Mouse (Mus musculus) T-cell, adult 2 months (primary cell): ENCODE measurements around the gene Pdk3.

ENCODE experiments used
- DNase-seq: peaks from one replicate; pipeline ENCODE4 v3.0.0; 2022; ENCODE audit warnings: low spot score

Gene Pdk3

DNA sequence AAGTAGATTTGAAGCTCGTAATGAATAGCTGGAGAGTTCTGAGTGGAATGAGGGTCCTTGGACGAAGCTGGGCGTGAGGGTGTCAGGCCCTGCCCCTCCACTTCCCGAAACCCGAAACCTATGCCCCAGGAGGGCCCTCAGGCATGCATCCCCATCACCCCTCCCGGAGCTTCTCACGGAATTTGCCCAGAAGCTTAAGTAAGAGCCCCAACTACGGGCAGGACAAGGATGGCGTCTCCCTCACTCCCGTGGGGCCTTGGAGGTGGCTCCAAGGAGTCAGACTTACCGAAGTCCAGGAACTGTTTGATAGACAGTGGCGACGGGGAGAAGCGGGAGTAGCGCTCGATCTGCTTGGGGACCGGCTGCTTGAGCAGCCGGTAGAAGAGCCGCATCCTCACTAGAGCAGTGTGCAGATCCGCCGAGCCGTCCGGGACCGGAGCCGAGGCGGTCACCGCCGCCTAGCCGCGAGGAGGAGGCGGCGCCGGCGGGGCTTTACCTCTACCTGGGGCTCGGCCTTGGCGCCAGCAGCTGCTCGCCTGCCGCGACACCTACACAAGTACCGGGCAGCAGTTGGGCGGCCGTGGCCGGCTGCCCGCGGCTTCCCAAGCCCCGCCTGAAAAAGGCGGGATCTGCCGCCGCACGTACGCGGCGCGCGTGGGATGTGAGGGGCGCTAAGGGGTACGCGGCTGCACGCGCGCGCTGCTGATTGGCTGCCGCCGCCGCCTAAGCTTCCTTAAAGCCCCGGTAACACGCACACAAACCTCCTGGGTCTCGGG, at the start of gene Pdk3:
Gene Pdk3 (minus strand): TSS at position 641 of the 776 bp plus-strand sequence.
- peak; percentile 70 for DNase-seq

DNA sequence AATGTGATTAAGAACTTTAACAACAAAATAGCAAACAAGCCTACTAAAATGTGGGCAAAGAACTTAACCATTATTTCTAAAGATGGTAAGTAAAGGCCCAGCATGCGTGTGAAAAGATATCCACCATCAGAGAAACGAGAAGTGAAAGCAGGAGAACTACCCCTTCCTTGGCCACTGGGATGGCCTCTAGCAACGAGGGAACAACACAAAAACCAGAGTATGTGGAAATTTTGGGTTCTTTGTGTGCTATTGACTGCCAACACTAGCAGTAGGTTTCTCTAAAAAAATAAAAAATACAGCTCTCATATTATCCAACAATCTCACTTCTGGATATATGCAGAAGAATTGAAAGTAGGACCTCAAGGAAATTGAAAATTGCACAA, 45.6 kb upstream of the Pdk3 start:
- no peak for DNase-seq

GRCm38 (mm10) chrX:93876981-93877633, 45.1 kb upstream of the Pdk3 start:
- no peak for DNase-seq

DNA sequence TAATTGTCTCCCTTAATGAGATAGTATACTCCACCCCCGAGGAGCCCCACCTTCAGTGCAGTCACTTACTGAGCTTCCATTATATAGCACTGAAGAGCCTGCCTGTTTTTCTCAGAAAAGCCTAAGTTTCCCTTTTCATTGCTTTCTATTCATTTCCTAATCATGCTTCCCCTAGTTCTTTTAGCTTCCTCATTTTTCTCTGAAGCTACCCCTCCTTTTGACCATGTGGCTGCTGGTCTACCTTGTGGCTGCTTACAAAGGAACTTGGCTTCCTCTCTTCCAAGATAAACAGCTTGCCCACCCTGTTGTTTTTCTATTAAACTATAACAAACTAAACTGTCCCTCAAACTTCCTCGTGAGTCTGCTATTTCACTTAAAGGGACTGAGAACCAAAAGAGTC, 31.4 kb upstream of the Pdk3 start:
- no peak for DNase-seq

- no peak for DNase-seq
Observed at GRCm38 (mm10) chrX:93862525-93863086, 30.6 kb upstream of the Pdk3 start.

DNA sequence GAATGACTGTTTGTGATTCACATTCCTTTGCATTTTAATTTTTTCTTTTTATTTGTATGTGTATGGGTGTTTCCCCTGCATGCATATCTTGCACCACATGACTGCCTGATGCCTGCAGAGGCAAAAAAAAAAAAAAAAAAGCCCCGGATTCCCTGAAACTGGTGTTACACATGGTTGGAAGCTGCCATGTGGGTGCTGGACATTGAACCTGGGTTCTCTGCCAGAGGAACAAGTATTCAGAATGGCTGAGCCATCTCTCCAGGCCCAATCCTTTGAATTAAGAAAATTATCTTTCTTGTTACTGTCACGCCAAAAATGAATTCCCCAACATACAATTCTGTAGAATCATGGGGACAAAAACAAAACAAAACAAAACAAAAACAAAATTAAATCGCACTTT, 25.8 kb upstream of the Pdk3 start:
- no peak for DNase-seq

DNA sequence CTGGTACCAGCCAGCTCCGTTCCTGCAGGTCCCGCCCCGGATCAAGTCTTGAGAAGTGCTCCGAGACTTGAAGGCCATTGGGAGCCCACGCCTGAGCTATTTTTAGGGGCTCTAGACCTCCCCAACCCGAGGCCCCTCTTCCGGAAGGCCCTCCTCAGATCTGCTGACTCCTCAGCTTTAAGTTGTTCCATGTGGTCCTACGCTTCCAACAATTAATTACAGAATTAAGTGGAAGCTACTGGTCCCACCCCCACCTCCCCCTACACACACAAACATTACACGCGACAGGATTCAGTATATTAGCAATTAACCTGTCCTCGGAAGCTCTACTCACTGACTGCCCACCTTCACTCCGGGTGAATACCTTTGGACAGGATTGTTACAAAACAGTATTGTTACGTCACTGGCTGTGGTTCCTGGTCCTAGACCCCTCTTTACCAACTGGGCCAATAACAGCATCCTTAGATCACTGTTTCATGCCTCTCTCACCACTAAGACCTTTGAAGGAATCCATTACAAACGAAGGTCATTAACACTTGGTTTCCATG, 410 bp upstream of the Pdk3 start:
- DNase-seq = no peak

DNA sequence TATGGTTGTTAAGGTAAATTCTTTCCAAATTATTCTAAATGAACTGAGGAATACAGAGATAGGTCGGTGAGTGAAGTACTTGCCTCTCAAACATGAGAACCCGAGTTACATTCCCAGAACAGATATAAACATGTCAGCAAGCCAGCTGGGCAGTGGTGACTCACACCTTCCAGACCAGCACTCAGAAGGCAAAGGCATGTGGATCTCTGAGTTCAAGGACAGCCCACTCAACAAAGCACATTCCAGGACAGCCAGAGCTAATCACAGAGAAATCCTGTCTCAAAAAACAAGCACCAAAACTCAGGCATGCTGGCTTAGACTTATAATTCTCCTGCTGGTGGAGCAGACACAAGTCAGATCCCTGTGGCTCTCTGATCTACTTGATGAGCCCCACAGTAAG, 6.2 kb downstream of the Pdk3 start:
- no peak for DNase-seq

GRCm38 (mm10) chrX:93808040-93808439, 24.0 kb downstream of the Pdk3 start:
- no peak for DNase-seq

GRCm38 (mm10) chrX:93793168-93793567, 38.8 kb downstream of the Pdk3 start:
- peak; percentile 43 for DNase-seq

GRCm38 (mm10) chrX:93789562-93789961, 42.4 kb downstream of the Pdk3 start:
- DNase-seq = no peak

GRCm38 (mm10) chrX:93760770-93761169, 71.2 kb downstream of the Pdk3 start:
- no peak for DNase-seq

GRCm38 (mm10) chrX:93756867-93757455, 75.0 kb downstream of the Pdk3 start:
- DNase-seq = no peak

- DNase-seq = no peak
Observed at GRCm38 (mm10) chrX:93755210-93755842, 76.7 kb downstream of the Pdk3 start.

DNA sequence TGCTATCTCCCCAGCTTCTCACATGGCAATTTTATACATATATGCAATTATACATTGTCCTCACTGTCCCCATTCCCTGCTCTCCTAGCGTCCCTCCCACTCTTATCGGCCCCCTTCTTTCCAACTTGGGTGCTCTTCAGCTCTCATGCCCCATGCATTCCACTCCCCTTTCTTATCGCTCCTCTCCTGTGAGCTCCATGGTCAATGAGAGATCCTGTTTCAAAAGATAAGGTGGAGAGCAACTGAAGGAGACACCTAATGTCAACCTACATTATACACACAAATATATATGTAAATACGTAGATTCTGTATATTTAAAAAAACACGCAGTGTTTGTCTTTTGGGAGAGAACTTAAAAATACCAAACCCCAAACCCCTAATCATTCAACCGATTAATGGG, 81.4 kb downstream of the Pdk3 start:
- DNase-seq = no peak

DNA sequence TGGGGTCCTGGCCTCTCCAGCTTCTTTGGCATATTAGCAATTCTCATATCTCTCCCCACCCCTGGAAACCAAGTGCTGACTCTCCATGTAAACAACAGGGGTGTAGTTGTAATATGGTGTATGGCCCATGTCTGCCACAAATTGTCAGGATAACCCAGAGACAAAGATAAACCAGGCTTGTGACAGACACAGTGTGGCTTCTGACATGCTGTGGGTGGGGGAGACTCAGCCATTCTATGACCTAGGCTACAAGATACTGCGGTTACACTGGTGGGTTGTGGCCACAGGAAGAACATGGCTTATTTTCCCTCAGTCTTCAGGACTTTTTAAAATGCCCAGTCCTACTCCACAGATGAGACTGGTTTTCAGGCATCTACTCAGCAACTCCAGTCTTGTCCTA, 82.8 kb downstream of the Pdk3 start:
- no peak for DNase-seq

DNA sequence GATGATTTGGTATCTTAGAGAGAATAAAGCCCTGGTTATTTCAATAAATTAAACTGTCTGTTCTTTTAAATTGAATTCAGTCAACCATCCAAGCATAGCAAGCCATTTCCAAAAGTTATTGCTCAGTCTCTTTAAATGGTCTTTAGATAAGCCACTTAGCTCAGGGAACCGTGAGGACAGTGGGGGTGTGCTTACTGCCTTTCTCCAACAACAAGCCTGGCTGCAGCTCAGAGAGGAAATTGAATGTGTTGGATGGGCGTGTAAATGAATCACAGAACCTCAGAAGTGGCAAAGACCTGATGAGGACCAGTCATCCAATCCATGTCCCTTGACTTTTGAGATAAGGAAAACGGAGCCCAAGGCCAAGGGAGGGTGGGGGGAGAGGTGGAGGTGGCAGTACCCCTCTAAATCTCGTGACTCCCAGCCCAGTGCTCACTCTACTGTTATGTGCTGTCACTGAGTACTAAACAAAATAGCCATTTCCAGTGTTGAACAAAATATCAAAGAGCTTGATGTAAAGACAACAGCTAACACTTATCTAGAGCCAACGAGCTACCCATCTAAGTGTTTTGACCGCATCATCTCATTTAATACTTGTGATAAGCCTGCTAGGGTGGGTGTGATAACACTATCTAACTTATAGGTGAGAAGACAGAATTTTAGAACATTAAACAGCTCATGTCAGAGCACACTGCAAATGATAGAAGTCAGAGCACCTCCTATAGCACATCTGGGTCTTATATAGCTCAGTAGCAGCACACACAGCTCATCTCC, 98.8 kb downstream of the Pdk3 start:
- DNase-seq = no peak

- DNase-seq = no peak
Observed at GRCm38 (mm10) chrX:93732407-93732806, 99.6 kb downstream of the Pdk3 start.

- DNase-seq = no peak
Observed at GRCm38 (mm10) chrX:93730854-93731253, 101.1 kb downstream of the Pdk3 start.

DNA sequence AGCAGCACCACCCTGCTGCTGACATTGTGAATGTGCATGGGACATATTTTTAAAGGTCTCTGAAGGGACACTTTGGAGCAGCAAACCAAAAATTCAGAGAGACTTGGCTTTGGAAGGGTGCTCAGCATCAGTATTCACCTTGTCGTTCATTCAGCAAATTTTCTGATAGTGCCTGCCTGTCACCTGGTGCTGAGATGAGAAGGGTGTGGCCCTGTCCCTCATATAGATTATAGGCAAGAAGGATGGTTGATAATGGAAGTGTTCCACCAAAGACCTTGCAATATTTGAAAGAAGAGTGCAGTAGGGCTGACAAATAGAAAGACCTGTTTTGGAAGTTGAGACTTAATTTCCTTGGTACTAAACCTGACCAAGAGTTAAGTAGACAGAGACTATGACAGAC, 102.5 kb downstream of the Pdk3 start:
- DNase-seq = no peak
